Mouse (Mus musculus) ZHBTc4 (cell line): Measurements from ENCODE around the gene Oxnad1.
"Not testable (repeated sequence)": the region's sequence is repeated elsewhere in the genome, so short reads cannot be mapped to it uniquely, and the experiment has no call there.

Experiments used
- DNase-seq: peaks from one replicate; pipeline ENCODE4 v3.0.0-alpha.2; 2011; ENCODE audit warnings: low read depth, low spot score

The Oxnad1 gene

DNA sequence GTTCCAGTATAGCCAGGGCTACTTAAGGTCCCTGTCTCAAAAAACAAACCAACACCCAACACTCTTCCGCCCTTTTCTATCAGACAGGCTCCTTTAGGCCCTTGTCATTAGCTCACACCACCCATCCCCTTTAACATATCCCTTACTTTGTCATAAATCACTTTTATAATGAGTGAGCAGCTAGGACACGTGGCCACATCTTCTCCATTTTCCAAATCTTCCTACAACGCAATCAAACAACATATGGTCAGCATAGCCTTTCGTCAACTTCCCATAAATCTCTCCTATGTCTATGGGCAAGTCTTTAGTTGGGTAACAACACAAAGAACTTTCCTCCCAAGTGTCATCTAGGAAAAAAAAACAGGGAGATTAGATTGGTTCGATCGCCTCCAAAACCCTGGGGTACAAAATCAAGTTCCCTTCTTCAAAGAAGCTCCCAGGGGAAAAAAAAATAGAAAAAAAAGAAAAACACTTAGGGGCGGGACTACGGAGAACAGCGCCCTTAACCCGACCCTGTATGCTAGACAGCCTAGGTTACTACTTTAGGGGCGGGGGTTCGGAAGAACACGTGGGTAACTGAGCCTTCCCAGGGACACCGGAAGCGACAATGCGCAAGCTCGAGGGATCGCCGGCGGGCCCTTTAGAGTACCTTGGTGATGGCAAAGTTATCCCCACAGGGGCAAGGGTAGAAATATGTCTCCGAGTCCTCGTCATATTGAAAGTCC lies at the start of gene Oxnad1:
Oxnad1 (plus strand) TSS at position 614 of the 725 bp plus-strand sequence.
- peak; percentile 96 for DNase-seq

DNA sequence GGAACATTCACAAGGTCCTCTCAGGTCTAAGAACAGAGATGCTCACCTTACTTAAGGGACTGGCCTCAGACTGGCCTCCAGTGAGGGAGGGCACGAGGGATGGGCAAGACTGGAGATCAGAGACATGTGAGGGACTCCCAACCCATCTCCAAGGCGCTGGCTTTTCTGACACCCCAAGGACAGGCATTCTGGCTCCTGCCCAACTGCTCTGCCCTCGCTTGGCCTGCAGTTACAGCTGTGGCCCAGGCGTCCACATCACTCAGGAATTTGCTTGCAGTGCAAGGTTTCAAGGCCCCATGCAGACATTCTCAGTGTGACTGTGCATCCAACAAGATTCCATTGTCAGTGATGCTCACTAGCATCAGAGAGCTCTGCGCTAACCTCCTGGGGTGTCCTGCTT lies 48.7 kb upstream of the Oxnad1 start:
- DNase-seq = no peak

DNA sequence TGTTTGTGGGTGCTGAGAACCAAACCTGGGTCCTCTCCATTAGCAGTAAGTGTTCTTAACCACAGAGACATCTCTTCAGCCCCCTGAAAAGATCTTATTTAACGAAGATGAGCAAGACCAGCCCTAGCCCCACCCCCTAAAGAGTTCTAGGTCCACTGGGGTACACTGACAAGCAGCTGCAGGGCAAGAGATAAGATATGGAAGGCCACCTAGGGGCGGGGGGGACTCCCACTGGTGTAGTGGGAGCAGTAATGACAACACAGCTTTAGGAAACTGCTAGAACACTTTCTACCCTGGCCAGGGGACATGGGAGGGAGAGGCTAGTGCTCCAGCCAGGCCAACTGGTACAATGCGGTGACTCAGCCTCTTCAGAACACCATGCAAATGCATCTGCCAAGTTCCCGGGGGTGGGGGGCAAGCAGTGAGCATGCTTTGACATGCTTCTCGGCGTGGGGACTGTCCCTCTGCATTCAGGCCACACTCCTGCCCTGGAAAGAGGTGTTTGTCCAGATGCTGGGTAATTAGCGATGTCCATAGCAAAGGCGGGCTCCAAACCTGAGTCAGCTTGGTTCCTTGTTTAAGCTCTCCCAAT lies 47.4 kb upstream of the Oxnad1 start:
- no peak for DNase-seq

DNA sequence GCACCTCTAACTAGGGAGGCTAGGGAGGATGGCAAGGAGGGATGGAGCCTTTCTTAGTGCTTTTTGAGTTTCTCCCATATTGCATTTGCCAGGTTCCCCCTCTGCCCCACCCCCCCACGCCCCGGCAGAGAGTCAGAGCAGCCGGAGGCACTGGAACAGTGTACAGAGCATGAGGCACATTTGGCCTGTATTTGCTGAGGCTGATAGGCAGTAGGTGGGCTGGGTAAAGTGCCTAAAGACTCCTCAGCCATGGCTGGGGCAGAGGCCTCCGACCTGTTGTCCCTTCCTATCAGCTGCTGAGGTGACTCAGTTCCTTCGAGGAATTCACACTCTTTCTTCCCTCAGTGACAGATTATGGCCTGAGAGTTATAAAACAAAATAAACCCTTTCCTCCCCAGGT lies 43.1 kb upstream of the Oxnad1 start:
- DNase-seq = no peak

DNA sequence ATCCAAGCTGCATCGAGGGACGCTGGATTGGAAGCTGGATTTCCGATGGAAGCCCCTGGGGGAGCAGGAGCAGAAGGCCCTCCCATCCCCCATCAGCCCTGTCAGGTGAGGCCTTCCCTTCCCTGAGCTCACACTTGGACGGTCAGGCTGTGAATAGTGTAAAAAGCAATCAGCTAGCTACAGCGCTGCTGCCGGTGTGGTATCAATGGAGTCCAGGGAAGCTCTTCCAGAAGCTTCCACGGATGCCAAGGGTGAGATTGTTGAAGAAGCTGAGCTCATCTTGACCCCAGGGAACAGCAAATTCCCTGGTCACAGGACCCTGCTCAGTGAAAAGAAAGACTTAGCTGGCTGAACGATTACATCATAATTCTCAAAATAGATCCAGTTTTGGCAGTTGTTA lies 38.8 kb upstream of the Oxnad1 start:
- DNase-seq = no peak

DNA sequence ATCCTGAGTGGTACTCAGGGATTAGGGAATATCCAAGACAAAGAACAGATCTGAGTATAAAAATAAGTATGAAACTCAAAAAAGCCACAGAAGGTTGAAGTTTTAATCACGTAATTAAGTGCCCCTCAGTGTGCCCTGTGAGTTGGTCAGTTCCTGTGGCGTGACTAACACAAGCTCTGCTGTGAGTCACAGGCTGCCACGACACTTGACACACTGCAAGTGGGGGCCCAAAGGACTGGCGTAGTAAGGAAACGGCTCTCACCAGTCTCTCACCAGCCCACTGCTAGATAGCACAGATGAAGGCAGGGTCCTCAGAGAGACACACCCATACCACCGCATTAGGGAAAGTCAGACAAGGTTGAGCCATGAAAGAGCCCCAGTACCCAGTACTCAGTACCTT lies 35.0 kb upstream of the Oxnad1 start:
- no peak for DNase-seq

DNA sequence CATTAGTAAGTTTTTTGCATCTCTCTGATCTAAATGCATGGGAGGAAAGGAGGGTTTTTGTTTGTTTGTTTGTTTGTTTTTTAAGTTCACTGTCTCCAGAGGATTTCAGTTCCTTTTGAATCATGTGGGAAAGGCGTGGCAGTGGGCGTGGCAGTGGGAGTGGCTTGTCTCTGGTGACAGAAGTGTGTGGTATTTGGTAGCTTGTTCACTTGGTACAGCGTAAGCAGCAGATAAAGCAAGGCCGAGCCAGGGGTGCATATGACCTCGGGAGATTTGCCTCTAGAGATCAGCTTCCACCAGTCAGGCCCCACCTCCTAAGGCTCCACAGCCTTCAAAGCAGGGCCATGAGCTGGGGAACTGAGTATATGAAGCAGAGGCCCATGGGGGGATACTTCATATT lies 31.3 kb upstream of the Oxnad1 start:
- DNase-seq = no peak

DNA sequence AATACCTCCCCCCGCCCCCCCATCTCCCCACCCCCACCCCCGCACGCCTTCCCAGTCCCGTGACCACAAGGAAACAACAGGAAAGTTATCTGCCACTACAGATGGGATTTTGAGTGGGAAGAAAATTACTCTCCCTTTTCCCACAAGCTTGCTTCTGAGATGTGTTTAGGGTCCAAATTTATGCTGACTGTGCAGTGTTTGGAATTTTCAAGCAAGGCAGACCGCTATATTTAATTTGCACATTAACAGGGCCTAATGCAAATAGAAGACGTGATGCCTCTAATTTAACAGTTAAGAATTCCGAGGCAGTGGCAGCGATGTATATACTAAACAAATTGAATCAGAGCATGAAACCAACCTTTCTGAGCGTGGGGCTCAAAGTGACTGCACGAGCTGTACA lies 30.4 kb upstream of the Oxnad1 start:
- DNase-seq = no peak

DNA sequence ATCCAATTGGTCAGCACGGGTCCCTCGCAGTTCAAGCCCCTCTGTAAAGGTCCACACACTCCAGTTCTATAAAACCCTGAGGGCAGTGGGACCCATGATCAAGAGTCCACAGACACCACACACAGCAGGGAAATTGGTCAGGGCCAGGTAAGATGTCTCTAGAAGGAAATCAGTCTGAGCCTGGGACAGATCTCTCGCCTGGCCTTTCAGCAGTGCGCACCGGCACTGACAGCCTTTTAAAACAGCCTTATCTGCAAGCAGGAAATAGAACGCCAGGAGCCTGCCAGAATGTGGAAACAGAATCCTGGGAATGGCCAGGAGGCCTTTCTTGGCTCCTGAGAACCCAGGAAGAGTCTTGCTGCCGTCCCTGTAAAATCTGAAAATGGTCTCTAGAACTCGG lies 29.4 kb upstream of the Oxnad1 start:
- no peak for DNase-seq

DNA sequence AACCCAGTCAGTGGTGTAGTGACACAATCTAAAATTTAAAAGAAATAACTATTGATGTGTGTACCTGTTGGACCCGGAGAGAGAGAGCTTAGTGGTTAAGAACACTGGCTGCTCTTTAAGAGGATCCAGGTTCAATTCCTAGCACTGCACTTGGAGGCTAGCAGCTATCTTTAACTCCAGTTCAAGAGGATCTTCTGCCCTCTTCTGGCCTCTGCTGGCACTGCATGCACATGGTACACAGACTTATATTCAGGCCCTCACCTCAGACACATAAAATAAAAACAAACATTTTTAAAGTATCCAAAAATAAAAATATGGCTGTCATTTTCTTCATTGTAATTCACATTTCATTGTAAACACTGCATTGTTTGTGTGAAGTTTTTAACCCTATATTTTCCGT lies 28.5 kb upstream of the Oxnad1 start:
- peak; percentile 75 for DNase-seq

DNA sequence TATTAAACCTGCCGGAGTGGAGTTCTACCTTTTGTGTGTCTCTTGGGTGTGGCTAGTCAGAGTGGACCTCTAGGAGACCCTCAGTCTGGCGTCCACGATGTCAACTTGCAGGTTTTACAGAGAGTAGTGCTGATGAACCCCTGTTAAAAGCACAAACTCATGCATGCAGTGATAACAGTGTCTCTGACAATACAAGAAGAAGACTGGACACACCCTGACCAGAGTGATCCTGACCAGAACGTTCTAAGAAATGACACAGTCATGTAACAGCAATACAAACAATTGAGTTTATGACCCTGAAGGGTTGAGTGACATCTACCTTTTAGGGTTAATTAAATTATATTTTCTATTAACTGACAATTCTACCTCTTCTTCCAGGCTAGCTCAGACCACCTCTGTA lies 27.5 kb upstream of the Oxnad1 start:
- DNase-seq = no peak

DNA sequence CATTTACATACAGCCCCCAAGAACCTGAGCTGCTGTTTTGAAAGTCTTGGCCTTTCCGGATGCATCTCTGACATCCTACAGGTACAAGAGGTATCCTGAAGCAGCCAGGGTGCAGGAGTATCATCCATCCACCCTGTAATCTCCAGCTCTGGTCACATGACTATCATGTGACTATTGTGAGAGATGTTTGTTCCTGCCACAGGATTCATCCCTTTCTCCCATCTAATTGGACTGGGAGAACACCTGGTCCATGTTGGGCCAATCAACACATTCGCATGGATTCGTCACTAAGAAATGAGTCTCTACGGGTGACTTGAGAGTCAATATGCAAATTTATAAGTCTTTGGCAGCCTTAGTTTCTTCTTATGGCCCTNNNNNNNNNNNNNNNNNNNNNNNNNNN lies 23.8 kb upstream of the Oxnad1 start:
- peak; percentile 81 for DNase-seq

DNA sequence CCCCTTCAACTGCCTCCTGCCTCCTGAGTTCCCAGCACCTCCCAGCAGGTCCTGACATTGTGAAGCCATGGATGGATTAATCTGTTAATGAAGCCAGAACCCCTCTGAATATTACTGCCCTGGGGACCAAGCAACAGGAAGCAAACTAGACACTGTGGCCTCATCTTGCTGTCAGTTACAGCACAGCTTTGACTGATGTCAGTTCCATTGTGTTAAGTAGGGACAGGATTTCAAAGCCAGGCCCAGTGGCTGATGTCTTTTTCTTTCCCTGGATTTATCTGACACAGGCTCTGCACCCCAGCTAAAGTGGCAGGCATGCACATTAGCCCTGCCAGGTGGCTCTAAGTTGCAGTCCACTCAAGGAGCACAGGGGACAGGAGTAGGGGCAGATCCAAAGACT lies 12.4 kb upstream of the Oxnad1 start:
- DNase-seq = no peak

DNA sequence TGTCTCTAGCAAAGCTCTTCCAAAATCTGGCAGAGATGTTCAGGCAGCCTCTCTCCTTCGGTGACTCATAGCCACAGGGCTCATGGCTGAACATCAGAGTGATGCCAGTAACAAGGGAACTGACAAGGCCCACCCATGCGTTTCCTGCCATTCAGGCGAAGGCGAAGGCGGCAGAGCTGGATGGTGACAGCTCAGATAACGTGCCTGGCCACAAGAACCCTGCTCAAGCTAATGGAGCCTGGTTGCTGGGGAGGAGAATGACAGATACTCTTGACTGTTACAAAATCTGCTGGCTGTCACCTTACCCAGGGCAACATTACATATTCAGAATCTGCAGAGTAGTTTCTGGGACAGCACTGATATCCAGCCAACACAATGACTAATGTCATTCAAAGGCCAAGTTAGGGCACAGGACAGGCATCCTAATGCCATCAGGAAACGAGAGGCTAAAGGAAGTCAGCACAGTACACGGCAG lies 11.9 kb upstream of the Oxnad1 start:
- no peak for DNase-seq

DNA sequence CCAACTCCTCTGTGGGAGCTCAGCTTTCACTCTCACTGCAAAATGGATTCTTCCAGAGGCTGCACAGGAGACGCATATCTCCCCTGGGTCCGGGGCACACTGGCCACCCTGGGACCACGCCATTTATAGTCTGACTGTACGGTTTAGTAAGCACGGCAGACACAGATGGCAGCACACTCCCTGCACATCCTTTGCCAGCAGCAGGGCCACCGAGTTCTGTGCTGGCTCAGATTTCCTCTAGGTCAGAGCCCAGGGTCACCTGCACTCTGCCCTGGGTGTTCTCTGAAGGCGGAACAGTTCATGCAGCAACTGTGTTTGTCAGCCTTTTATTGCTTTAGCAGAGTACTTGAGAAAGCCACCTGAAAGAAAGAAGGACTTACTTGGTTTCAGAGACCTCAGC lies 11.3 kb upstream of the Oxnad1 start:
- DNase-seq = no peak

DNA sequence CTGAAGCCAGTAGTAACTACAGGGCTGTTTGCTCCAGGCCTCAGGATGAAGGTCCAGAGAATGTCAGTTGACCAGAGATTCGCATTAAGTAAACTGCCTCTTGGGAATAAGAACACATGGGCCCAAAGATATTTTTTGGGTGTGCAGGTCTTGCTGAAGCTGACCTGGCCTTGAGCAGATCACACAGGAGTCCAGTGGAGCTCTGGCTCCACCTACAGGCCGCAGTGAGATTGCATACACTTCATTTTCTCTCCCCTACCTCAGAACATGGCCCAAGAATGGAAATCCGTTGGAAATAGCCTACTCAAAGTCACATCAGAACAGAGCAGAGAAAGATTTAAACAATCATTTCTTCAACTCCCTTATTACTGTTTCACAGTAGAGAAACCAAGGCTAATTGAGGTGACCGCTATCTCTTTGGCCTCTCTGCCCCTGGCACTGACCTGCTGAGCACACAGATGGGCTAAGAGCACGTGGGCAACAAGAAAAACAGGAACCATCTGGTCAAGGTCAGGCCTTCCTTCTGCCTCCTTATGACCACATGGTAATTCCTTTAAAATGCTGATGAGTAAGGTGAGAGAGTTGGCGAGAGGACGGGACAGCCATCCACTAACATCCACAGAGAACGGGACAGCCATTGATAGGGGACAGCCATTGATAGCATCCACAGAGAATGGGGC lies 8.1 kb upstream of the Oxnad1 start:
- peak; percentile 91 for DNase-seq

DNA sequence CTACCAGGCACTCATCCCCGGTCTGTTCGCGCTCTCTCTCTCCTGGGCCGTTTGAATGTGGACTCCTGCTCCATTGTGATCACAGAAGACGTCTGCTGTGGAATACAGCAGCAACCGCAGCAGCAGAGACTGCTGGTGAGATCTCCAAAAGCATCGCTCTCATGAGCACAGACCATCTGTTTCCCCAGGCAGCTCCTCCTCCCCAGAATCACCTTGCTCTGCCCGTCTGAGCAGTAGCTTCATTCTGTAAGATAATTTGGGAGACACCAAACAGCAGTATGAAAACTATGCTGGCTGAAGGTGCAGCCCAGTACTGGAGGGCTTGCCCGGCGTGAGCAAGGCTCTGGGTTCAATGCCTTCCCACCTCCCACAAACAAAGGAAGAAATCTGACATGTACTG lies 4.1 kb upstream of the Oxnad1 start:
- no peak for DNase-seq

DNA sequence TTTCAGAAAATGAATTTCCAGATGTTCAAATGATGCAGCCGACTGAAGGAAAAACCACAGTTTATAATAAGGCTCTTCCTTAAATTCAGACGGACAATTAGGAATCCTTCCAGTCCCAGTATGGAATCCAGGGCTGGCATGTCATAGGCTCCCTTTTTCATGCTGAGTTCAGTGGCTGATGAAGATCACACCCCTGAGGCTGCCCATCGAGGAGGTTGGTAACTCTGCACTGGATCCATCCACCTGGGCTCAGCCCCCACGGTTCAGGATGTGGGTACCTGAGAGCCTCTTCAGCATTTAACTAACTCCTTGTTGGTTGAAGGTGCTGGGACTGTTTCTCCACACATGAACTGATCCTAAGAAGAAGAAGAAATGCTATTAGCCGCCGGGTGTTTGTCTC lies 2.3 kb upstream of the Oxnad1 start:
- no peak for DNase-seq

DNA sequence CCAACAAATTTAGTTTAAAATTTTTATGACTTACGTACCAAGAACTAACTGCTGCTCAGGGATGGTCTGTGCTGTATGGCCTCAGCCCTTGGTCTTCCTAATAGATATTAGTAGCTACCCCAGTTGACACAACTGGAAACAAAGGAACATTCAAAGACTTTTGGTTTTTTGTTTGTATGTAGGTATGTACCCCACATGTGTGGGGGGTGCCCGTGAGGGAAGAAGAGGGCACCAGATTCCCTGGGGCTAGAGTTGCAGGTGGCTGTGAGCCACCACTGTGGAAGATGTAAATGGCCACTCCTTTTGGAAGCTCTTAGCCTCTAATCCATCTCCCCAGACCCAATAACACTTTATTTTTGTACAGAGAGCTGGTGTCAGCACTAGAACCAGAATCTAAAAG lies 1.7 kb upstream of the Oxnad1 start:
- no peak for DNase-seq

DNA sequence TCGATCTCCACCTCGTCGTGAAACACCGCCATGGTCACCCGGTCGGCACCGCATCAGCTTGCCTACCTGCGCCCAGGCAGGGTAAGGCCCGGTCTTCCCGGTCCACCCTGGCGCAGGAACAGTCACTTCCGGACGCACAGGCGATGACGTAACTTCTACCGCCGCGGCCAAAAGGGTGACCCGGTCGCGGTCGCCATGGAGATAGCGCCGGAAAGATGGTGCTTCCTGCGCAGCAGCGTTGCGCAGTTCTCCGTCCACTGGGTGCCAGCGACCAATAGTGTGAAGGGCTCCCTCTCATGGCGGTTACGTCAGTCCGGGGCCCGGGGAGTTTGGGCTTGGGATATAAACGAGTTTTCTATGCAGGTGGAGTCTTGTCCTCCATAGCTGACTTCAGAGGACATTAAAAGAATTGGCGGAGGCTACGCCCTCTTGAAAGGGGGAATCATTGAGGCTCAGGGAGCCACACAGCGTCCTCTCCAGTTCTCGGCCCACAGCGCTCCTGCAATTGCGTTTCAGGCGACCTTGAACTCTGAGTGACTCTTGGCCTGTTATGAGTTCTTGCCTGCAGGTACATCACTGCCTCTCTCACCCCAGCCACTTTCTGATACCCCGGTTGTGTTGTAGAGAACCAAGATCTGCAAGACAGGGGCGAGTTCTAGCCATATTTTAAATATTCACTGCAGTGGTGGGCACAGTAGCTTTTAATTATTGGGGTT lies 470 bp downstream of the Oxnad1 start, which contains the start of gene Dph3:
Dph3 (minus strand) TSS at position 244 of the 716 bp plus-strand sequence.
- peak; percentile 99 for DNase-seq

DNA sequence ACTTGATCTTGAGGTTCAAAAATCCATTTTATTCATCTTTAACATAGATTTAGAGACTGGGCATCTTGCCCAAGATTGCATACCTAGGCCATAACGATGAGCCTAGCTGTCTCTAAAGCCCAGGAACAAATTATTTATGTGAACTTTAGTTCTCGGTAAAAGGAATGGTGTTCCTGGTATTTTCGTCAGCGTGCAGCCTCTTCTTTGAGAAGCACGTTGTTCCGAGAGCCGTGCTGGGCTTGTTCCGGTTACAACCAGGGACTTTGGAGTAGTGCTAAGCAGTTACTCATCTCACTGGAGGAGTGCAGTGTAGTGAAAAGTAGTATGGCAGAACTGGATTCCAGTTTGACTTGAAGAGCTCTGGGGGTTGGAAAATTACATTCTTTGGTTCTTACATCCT lies 1.1 kb downstream of the Oxnad1 start:
- DNase-seq = no peak

DNA sequence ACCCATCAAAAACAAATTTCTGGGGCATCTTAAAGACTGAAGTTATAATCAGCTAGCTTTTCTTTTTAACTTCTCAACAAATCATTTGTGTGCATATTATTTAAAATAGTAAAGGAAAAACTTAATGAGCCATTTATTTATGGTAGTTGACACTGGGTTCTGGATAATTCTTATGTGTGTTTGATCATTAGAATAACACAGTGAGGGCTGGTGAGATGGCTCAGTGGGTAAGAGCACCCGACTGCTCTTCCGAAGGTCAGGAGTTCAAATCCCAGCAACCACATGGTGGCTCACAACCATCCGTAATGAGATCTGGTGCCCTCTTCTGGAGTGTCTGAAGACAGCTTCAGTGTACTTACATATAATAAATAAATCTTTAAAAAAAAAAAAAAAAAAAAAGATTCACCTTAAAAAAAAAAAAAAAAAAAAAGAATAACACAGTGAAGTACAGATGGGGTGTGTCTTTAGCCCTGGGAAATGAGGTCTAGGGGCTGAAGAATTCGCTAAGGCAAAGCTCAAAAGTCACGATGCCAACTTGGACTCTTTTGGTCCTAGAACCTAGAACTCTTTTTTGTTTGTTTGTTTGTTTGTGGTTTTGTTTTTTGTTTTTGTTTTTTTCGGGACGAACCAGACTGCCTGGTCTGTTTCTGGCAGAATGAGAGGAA lies 2.5 kb downstream of the Oxnad1 start:
- not testable (repeated sequence) for DNase-seq
